Comparison of ENCODE assay signal across 8 mouse cellular contexts in the genomic region with DNA sequence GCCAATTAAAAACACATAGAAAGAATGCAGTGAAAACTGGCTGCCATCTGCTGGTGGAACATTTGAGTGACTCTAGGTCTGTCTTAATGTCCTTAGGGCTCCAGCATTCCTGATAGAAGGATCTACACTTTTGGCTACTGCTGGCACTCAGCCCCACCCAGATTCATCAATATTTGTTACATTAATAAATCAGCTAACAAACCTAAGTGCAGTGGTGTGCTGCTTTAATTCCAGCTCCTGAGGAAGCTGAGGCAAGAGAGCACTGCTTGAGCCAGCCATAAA. TPM values are rescaled to one million over a fixed set of nuclear protein-coding genes. Genes with fewer than 3 reads are reported as not detected.
DNase-seq lines count a peak whose midpoint lies in the region; ATAC-seq and TF ChIP-seq lines count a peak whose summit lies in the region.

No protein-coding gene starts in this region.

- TF ChIP-seq CTCF in lung, embryonic 14.5 days (IDR thresholded peaks at IDR 0.05; ENCODE audit: low read depth) = peak; percentile 68

- H3K9me3 ChIP-seq in forebrain, embryonic 14.5 days (replicated peaks; ENCODE audit: control insufficient read depth, low read length) = no peaks in the 10 kb centered on the region
- H3K9me3 ChIP-seq in hindbrain, embryonic 14.5 days (ENCODE audit: control insufficient read depth, low read length) = no peaks in the 10 kb centered on the region
- H3K9me3 ChIP-seq in lung, embryonic 14.5 days (ENCODE audit: low read depth, low read length) = no peaks in the 10 kb centered on the region

- no peak overlapping the region for H3K9ac ChIP-seq in forebrain, embryonic 14.5 days (ENCODE audit: low read length)
- peak overlapping the region; percentile 49 for H3K9ac ChIP-seq in hindbrain, embryonic 14.5 days
- H3K9ac ChIP-seq in lung, embryonic 14.5 days = 0 out of 2 replicates have a peak overlapping the region, but pooled peaks have one; percentile 1

- 0 out of 2 replicates have a peak overlapping the region, but pooled peaks have one; percentile 5 for H3K4me3 ChIP-seq in forebrain, embryonic 14.5 days (ENCODE audit: low read depth, low read length)
- H3K4me3 ChIP-seq in hindbrain, embryonic 14.5 days (replicated peaks; ENCODE audit: low read length) = no peak overlapping the region
- H3K4me3 ChIP-seq in lung, embryonic 14.5 days (ENCODE audit: low read depth, low read length) = no peak overlapping the region

- H3K27ac ChIP-seq in forebrain, embryonic 14.5 days (ENCODE audit: low read depth, low read length) = peak overlapping the region; percentile 87; the same call in 1 of the 2 replicates
- peak overlapping the region; percentile 80 for H3K27ac ChIP-seq in hindbrain, embryonic 14.5 days
- H3K27ac ChIP-seq in lung, embryonic 14.5 days (ENCODE audit: low read depth) = no peak overlapping the region

- H3K4me2 ChIP-seq in forebrain, embryonic 14.5 days (ENCODE audit: low read length) = peak overlapping the region; percentile 42; the same call in 1 of the 2 replicates
- peak overlapping the region; percentile 38 for H3K4me2 ChIP-seq in hindbrain, embryonic 14.5 days (replicated peaks)
- H3K4me2 ChIP-seq in lung, embryonic 14.5 days = peak overlapping the region; percentile 47

- peak; percentile 2 for DNase-seq in cerebellum, adult 8-10 months
- DNase-seq in cerebellum, adult 9-11 months = no peak
- DNase-seq in adrenal gland, adult 8-10 months = peak; percentile 15
- DNase-seq in forebrain, embryonic 14.5 days (ENCODE audit: low spot score) = peak; percentile 83
- DNase-seq in hindbrain, embryonic 14.5 days (ENCODE audit: low spot score) = peak; percentile 79
- DNase-seq in layer of hippocampus, adult 9-11 months = peak; percentile 44
- peak; percentile 87 for DNase-seq in lung, embryonic 14.5 days
- peak; percentile 47 for DNase-seq in right cerebral cortex, adult 18-20 months

- no peaks in the 10 kb centered on the region for H3K27me3 ChIP-seq in forebrain, embryonic 14.5 days (replicated peaks; ENCODE audit: control insufficient read depth, insufficient read depth, low read length)
- no peaks in the 10 kb centered on the region for H3K27me3 ChIP-seq in hindbrain, embryonic 14.5 days (ENCODE audit: control insufficient read depth, insufficient read depth, low read length)
- no peaks in the 10 kb centered on the region for H3K27me3 ChIP-seq in lung, embryonic 14.5 days (ENCODE audit: insufficient read depth, low read length)

- peaks cover 13% of the 10 kb centered on the region for H3K4me1 ChIP-seq in forebrain, embryonic 14.5 days (ENCODE audit: control insufficient read depth, insufficient read depth, low read length)
- H3K4me1 ChIP-seq in hindbrain, embryonic 14.5 days (replicated peaks; ENCODE audit: control insufficient read depth, insufficient read depth, low read length) = peaks cover 5% of the 10 kb centered on the region; the same call in 1 of the 2 replicates
- peaks cover 4% of the 10 kb centered on the region; the same call in 1 of the 2 replicates for H3K4me1 ChIP-seq in lung, embryonic 14.5 days (ENCODE audit: insufficient read depth)

- ATAC-seq in forebrain, embryonic 14.5 days = peak; percentile 74
- ATAC-seq in hindbrain, embryonic 14.5 days (ENCODE audit: low FRiP score) = peak; percentile 78
- ATAC-seq in lung, embryonic 14.5 days (ENCODE audit: insufficient read depth) = peak; percentile 88

- no peaks in the 10 kb centered on the region for H3K36me3 ChIP-seq in forebrain, embryonic 14.5 days (ENCODE audit: control insufficient read depth, insufficient read depth, low read length)
- no peaks in the 10 kb centered on the region for H3K36me3 ChIP-seq in hindbrain, embryonic 14.5 days (replicated peaks; ENCODE audit: control insufficient read depth, insufficient read depth)
- no peaks in the 10 kb centered on the region for H3K36me3 ChIP-seq in lung, embryonic 14.5 days (ENCODE audit: insufficient read depth)

RNA-seq across cellular contexts. Expression of gene Acadl, which starts 32.7 kb away (rescaled TPM):
- total RNA-seq in adrenal gland, adult 8-10 months (2022) = 100 to 1,000 TPM; 240 to 411 (median 326) TPM
- polyA plus RNA-seq in forebrain, embryonic 14.5 days (2014; fragmentation: Nextera tagmentation; extraction: Ambion mirVana) = 34.7 and 36.2 TPM in 2 replicates
- polyA plus RNA-seq in hindbrain, embryonic 14.5 days (2014; fragmentation: Nextera tagmentation; extraction: Ambion mirVana) = 58.8 and 59.5 TPM in 2 replicates
- 128 and 140 TPM in 2 replicates for polyA plus RNA-seq in lung, embryonic 14.5 days (2014; fragmentation: Nextera tagmentation; extraction: Ambion mirVana)

RNA-seq across cellular contexts. Expression of gene Myl1, which starts 49.4 kb away (rescaled TPM):
- 10 to 100 TPM in 2 of 4 experiments, 1 to 10 TPM in 2; 4.7 to 20.3 (median 10.3) TPM for total RNA-seq in adrenal gland, adult 8-10 months (2022)
- 0.34 TPM in 1 of 2 replicates, not detected in the other for polyA plus RNA-seq in forebrain, embryonic 14.5 days (2014; fragmentation: Nextera tagmentation; extraction: Ambion mirVana)
- 0.27 and 1.6 TPM in 2 replicates for polyA plus RNA-seq in hindbrain, embryonic 14.5 days (2014; fragmentation: Nextera tagmentation; extraction: Ambion mirVana)
- polyA plus RNA-seq in lung, embryonic 14.5 days (2014; fragmentation: Nextera tagmentation; extraction: Ambion mirVana) = 0.88 and 13.0 TPM in 2 replicates
